Mouse (Mus musculus): Measurements from ENCODE around the gene Magt1.

- TF ChIP-seq POLR2A (IDR thresholded peaks at IDR 0.05; ENCODE audit: control insufficient read depth, low read depth, low read length) = no peak
- TF ChIP-seq CTCF (IDR thresholded peaks at IDR 0.05; ENCODE audit: control insufficient read depth, insufficient read depth, insufficient replicate concordance, low read depth, low read length) = no peak
These were observed 5.8 kb upstream of the Magt1 start for GRCm38 (mm10) chrX:106017516-106017915.
